Mouse (Mus musculus) neural tube, embryonic 12.5 days (tissue): ENCODE results near the gene H2-Ob. TPM values are rescaled to one million over a fixed set of nuclear protein-coding genes. Genes with fewer than 3 reads are reported as not detected.

Source experiments
- ATAC-seq: fragments of 200-750 bp; cut with Nextera tagmentation; 2 replicates; pipeline ENCODE4 v1.8.0; 2017; ENCODE audit warnings: low read depth, mild to moderate bottlenecking, moderate TSS enrichment, moderate library complexity; ENCODE audit not compliant: low FRiP score
- H3K27ac ChIP-seq: fragments of 300-500 bp; sonication (generic); 2 replicates; pipeline ENCODE4 v1.5.1; 2016
- H3K27me3 ChIP-seq: fragments of 300-500 bp; sonication (generic); replicated peaks from 2 replicates; pipeline ENCODE4 v1.6.1; 2016; ENCODE audit warnings: mild to moderate bottlenecking
- H3K36me3 ChIP-seq: fragments of 300-500 bp; sonication (generic); 2 replicates; pipeline ENCODE4 v1.6.1; 2016; ENCODE audit warnings: mild to moderate bottlenecking
- H3K4me1 ChIP-seq: fragments of 300-500 bp; sonication (generic); 2 replicates; pipeline ENCODE4 v1.6.1; 2016
- H3K4me2 ChIP-seq: fragments of 300-500 bp; sonication (generic); replicated peaks from 2 replicates; pipeline ENCODE4 v1.6.1; 2016; ENCODE audit warnings: mild to moderate bottlenecking
- H3K4me3 ChIP-seq: fragments of 300-500 bp; sonication (generic); 2 replicates; pipeline ENCODE4 v1.5.1; 2016
- H3K9ac ChIP-seq: fragments of 300-500 bp; sonication (generic); 2 replicates; pipeline ENCODE4 v1.6.1; 2016; ENCODE audit warnings: mild to moderate bottlenecking
- H3K9me3 ChIP-seq: fragments of 300-500 bp; sonication (generic); 2 replicates; pipeline ENCODE4 v1.6.1; 2016; ENCODE audit warnings: mild to moderate bottlenecking
- WGBS: fragments of 180-500 bp; shearing (Covaris S2); methylation state at CpG from one replicate; pipeline ENCODE4 v1.1.7; 2016; 5-methylcytosine and 5-hydroxymethylcytosine counted together
- polyA plus RNA-seq: library from polyadenylated mRNA; unstranded; fragments of >200 nt; fragmentation: Nextera tagmentation; extraction: Ambion mirVana; gene quantifications from 2 replicates; pipeline ENCODE4 v1.2.1, GENCODE M21; 2016

H2-Ob gene
- polyA plus RNA-seq, 1 experiment from 2014 or later = not detected

DNA sequence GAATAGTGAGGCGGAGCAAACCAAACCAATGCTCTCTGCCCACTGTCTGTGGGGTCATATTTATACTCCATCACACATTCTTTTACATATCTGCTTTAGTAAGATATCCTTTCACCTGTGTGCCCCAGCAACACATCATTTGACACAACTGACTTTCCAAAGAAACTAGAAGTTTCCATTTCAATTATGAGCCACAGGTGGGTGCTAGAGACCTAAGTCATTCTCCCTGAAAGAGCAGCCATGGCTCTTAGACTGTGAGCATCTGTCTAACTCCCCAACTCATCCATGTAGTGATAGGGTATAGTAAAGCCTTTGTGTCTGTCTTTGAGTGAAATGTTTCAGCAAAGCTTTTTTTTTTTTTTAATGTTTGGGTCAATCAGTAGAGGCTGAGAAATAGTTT, 33.4 kb downstream of the H2-Ob start:
- no peak overlapping the region for H3K4me2 ChIP-seq
- no peaks in the 10 kb centered on the region for H3K27me3 ChIP-seq
- no peak overlapping the region for H3K27ac ChIP-seq
- no peak for ATAC-seq
- no peaks in the 10 kb centered on the region for H3K4me1 ChIP-seq
- no peak overlapping the region for H3K9ac ChIP-seq
- H3K9me3 ChIP-seq = 0 out of 2 replicates have a peak, but pooled peaks cover 3% of the 10 kb centered on the region
- no peaks in the 10 kb centered on the region for H3K36me3 ChIP-seq
- WGBS = 86% methylated on average over 1 of the region's 1 CpGs
- no peak overlapping the region for H3K4me3 ChIP-seq

- no peak overlapping the region for H3K9ac ChIP-seq
- WGBS = 81% methylated on average over 1 of the region's 1 CpGs
- no peaks in the 10 kb centered on the region for H3K36me3 ChIP-seq
- H3K4me2 ChIP-seq = no peak overlapping the region
- 0 out of 2 replicates have a peak, but pooled peaks cover 3% of the 10 kb centered on the region for H3K9me3 ChIP-seq
- no peaks in the 10 kb centered on the region for H3K4me1 ChIP-seq
- H3K4me3 ChIP-seq = no peak overlapping the region
- no peaks in the 10 kb centered on the region for H3K27me3 ChIP-seq
- no peak for ATAC-seq
- no peak overlapping the region for H3K27ac ChIP-seq
Measured at GRCm38 (mm10) chr17:34280499-34281038, 41.9 kb downstream of the H2-Ob start.

DNA sequence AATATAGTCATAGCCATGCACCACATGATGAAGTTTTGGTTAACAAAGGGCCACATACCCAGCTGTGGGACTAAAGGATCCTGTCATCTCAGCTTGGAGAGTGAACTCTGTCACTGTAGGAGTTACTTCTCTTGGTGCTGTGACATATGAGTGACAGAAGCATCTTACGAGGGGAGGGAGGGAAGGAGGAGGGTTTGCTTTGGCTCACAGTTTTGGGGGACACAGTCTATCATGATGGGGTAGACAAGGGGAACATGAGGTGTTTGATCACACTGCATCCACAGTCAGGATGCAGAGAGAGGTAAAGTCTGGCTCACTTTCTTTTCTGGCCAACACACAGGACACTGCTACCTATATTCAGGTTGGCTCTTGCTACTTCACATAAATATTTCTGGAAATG, 43.1 kb downstream of the H2-Ob start:
- no peaks in the 10 kb centered on the region for H3K36me3 ChIP-seq
- no peak for ATAC-seq
- H3K4me3 ChIP-seq = no peak overlapping the region
- H3K4me2 ChIP-seq = no peak overlapping the region
- H3K27ac ChIP-seq = no peak overlapping the region
- H3K9me3 ChIP-seq = no peaks in the 10 kb centered on the region
- H3K4me1 ChIP-seq = no peaks in the 10 kb centered on the region
- WGBS = 89% methylated on average over 1 of the region's 1 CpGs
- no peaks in the 10 kb centered on the region for H3K27me3 ChIP-seq
- H3K9ac ChIP-seq = no peak overlapping the region

DNA sequence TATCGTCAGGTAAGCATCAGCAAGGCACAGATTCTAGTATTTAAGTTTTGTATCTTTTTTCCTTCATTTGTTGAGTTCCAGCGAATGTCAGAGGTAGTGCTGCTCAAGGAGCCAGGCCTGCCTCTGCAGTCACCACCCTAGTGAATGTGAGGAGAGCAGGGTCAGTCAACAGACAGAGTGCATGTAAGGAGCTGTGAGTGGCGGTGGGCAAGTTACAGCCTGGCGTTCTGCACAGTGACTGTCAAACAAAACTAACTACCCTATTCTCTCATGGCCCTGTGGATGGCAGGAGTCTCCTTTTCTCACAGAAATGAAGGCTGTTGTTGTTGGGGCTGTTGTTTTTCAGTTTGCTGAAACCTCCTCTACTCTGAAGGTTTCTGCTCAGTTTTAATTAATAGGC, 46.7 kb downstream of the H2-Ob start:
- no peaks in the 10 kb centered on the region for H3K36me3 ChIP-seq
- H3K4me1 ChIP-seq = no peaks in the 10 kb centered on the region
- no peak overlapping the region for H3K9ac ChIP-seq
- H3K4me3 ChIP-seq = no peak overlapping the region
- H3K27me3 ChIP-seq = no peaks in the 10 kb centered on the region
- H3K9me3 ChIP-seq = no peaks in the 10 kb centered on the region
- H3K27ac ChIP-seq = no peak overlapping the region
- 79% methylated on average over 4 of the region's 4 CpGs for WGBS
- no peak overlapping the region for H3K4me2 ChIP-seq
- ATAC-seq = no peak

DNA sequence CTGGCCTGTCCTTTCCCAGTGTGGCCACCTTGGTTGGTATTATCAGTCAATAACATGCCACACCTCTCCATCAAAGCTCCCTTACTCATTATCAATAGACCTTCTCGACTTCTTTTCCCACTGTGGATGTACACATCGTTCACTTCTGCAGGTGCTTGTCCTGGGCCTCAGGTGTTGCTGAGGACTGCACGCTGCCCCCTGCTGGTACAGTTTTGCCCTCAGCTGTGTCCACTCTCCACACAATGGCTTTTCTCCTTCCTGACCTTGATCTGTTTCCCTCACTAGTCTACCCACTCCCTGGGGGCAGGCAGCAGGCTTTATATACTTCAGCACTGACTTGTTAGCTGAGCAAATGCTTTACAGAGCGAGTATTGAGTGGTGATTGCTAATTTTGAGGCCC, 47.1 kb downstream of the H2-Ob start:
- Histone ChIP-seq H3K9me3 (no peaks in the 10 kb centered on the region), H3K36me3 (no peaks in the 10 kb centered on the region), H3K4me3 (no peak overlapping the region), H3K4me1 (no peaks in the 10 kb centered on the region), H3K27me3 (no peaks in the 10 kb centered on the region), H3K9ac (no peak overlapping the region), H3K4me2 (no peak overlapping the region), H3K27ac (no peak overlapping the region)
- WGBS = 46% methylated on average over 4 of the region's 4 CpGs
- no peak for ATAC-seq

GRCm38 (mm10) chr17:34286501-34286900, 47.8 kb downstream of the H2-Ob start:
- H3K4me1 ChIP-seq = no peaks in the 10 kb centered on the region
- H3K36me3 ChIP-seq = no peaks in the 10 kb centered on the region
- WGBS = 82% methylated on average over 5 of the region's 5 CpGs
- H3K9me3 ChIP-seq = no peaks in the 10 kb centered on the region
- no peaks in the 10 kb centered on the region for H3K27me3 ChIP-seq
- no peak for ATAC-seq
- H3K4me3 ChIP-seq = no peak overlapping the region
- no peak overlapping the region for H3K4me2 ChIP-seq
- no peak overlapping the region for H3K27ac ChIP-seq
- no peak overlapping the region for H3K9ac ChIP-seq

DNA sequence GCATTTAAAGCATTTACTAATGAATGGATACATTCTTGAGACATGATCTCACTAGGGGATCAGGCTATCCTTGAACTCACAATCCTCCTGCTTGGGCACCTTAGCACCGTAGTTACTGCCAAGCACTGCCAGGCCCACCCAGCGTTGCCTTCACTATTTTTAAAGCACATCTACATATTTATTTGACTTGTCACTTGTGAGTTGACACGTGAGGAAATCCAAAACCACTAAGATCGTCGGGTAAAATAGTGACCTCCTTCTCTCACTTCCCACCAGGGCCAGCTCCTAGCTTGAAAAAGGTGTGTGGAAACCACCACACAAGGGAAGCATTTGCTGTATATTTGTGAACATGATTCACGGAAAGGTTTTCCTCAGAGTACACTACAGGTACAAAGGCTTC, 48.3 kb downstream of the H2-Ob start:
- H3K36me3 ChIP-seq = no peaks in the 10 kb centered on the region
- H3K27ac ChIP-seq = no peak overlapping the region
- WGBS = 73% methylated on average over 6 of the region's 6 CpGs
- H3K9me3 ChIP-seq = no peaks in the 10 kb centered on the region
- no peak overlapping the region for H3K9ac ChIP-seq
- no peak overlapping the region for H3K4me3 ChIP-seq
- H3K27me3 ChIP-seq = no peaks in the 10 kb centered on the region
- H3K4me1 ChIP-seq = no peaks in the 10 kb centered on the region
- no peak overlapping the region for H3K4me2 ChIP-seq
- ATAC-seq = no peak

GRCm38 (mm10) chr17:34287648-34288047, 48.9 kb downstream of the H2-Ob start, which contains the start of gene H2-Aa:
H2-Aa (minus strand) TSS chr17:34287823.
- no peak for ATAC-seq
- WGBS = 15% methylated on average over 8 of the region's 8 CpGs
- Histone ChIP-seq H3K36me3 (no peaks in the 10 kb centered on the region), H3K4me1 (no peaks in the 10 kb centered on the region), H3K9ac (no peak within 1 kb of the TSS), H3K9me3 (no peaks in the 10 kb centered on the region), H3K27ac (no peak within 1 kb of the TSS), H3K27me3 (no peaks in the 10 kb centered on the region), H3K4me3 (no peak within 1 kb of the TSS), H3K4me2 (no peak within 1 kb of the TSS)

DNA sequence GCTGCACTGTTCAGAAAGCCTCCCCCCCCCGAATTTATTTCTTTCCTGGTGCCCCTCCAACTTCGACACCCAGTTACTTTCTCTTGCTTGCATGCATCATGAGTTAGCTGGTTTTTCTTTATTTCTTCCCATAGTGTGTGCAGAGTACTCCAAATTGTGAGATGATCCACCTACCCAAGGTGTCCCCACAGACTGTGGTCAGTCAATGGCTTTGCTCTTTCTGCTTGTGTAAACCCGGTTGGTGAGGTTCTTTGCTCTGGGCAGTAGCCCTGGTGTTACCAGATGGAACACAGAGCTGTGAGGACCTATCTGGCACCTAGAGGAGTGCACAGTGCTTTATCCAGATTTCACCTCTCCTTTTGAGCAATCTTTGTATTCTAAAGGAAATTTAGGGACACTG, 49.4 kb downstream of the H2-Ob start:
- no peak overlapping the region for H3K4me3 ChIP-seq
- ATAC-seq = no peak
- no peak overlapping the region for H3K9ac ChIP-seq
- no peaks in the 10 kb centered on the region for H3K9me3 ChIP-seq
- H3K27ac ChIP-seq = no peak overlapping the region
- 65% methylated on average over 3 of the region's 3 CpGs for WGBS
- H3K4me1 ChIP-seq = no peaks in the 10 kb centered on the region
- no peaks in the 10 kb centered on the region for H3K27me3 ChIP-seq
- no peak overlapping the region for H3K4me2 ChIP-seq
- H3K36me3 ChIP-seq = no peaks in the 10 kb centered on the region

- Histone ChIP-seq H3K27me3 (no peaks in the 10 kb centered on the region), H3K9ac (no peak overlapping the region), H3K4me1 (no peaks in the 10 kb centered on the region; the same call in 1 of the 2 replicates), H3K4me3 (no peak overlapping the region), H3K27ac (no peak overlapping the region), H3K9me3 (no peaks in the 10 kb centered on the region), H3K4me2 (no peak overlapping the region), H3K36me3 (no peaks in the 10 kb centered on the region)
- peak; percentile 83 for ATAC-seq
- WGBS = 16% methylated on average over 8 of the region's 8 CpGs
Measured at GRCm38 (mm10) chr17:34291609-34292008, 52.9 kb downstream of the H2-Ob start.

GRCm38 (mm10) chr17:34292570-34292969, 53.9 kb downstream of the H2-Ob start:
- no peak overlapping the region for H3K4me2 ChIP-seq
- H3K4me3 ChIP-seq = no peak overlapping the region
- H3K36me3 ChIP-seq = no peaks in the 10 kb centered on the region
- H3K4me1 ChIP-seq = no peaks in the 10 kb centered on the region; the same call in 1 of the 2 replicates
- no peaks in the 10 kb centered on the region for H3K9me3 ChIP-seq
- H3K9ac ChIP-seq = no peak overlapping the region
- no peaks in the 10 kb centered on the region for H3K27me3 ChIP-seq
- WGBS = 93% methylated on average over 4 of the region's 4 CpGs
- no peak overlapping the region for H3K27ac ChIP-seq
- ATAC-seq = no peak

GRCm38 (mm10) chr17:34293533-34293932, 54.8 kb downstream of the H2-Ob start:
- Histone ChIP-seq H3K4me1 (no peaks in the 10 kb centered on the region; the same call in 1 of the 2 replicates), H3K9me3 (no peaks in the 10 kb centered on the region), H3K27me3 (no peaks in the 10 kb centered on the region), H3K9ac (no peak overlapping the region), H3K4me3 (no peak overlapping the region), H3K4me2 (no peak overlapping the region), H3K36me3 (no peaks in the 10 kb centered on the region), H3K27ac (no peak overlapping the region)
- ATAC-seq = no peak
- WGBS = 62% methylated on average over 2 of the region's 2 CpGs

GRCm38 (mm10) chr17:34294249-34294648, 55.5 kb downstream of the H2-Ob start:
- H3K4me3 ChIP-seq = no peak overlapping the region
- ATAC-seq = no peak
- no peaks in the 10 kb centered on the region for H3K9me3 ChIP-seq
- no peak overlapping the region for H3K4me2 ChIP-seq
- no peaks in the 10 kb centered on the region; the same call in 1 of the 2 replicates for H3K4me1 ChIP-seq
- no peaks in the 10 kb centered on the region for H3K27me3 ChIP-seq
- no peaks in the 10 kb centered on the region for H3K36me3 ChIP-seq
- H3K9ac ChIP-seq = no peak overlapping the region
- H3K27ac ChIP-seq = no peak overlapping the region
- 70% methylated on average over 4 of the region's 4 CpGs for WGBS
